15 mouse cellular contexts compared by ENCODE assay signal in the genomic region with DNA sequence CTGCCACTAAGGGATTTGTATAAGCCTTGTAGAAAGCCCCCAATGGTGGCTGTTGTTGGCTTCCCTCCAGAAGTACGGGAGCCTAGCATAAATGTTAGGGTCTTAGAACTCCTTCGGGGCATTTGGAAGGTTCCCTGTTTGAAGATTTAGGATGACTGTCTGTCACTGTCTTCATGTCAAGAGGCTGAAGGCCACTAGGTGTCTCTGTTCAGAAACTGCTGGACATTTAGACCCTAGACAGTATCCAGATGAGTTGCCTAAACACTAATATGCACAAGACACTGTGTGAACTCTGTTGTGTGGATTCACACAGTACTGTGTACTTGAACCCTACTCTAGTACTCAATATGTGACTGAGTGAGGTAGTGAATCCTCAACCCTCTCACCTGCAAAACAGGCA. TPM values are rescaled to one million over a fixed set of nuclear protein-coding genes. Genes with fewer than 3 reads are reported as not detected.
DNase-seq lines count a peak whose midpoint lies in the region; ATAC-seq and TF ChIP-seq lines count a peak whose summit lies in the region.
"Had no signal": no experiment of that assay in that cellular context is flagged by ENCODE, and none has a peak within 500 bp of the region (broad histone marks: within the 10 kb centered on the region; RNA-seq: fewer than 3 reads in every experiment).

No protein-coding gene starts in this region.

- TF ChIP-seq POLR2A in kidney, adult 2 months (IDR thresholded peaks at IDR 0.05; ENCODE audit: low read depth, low read length), result no peak

- H3K36me3 ChIP-seq in kidney, adult 2 months (ENCODE audit: control insufficient read depth, insufficient read depth, low read length), result no peaks in the 10 kb centered on the region
- H3K36me3 ChIP-seq in kidney, embryonic 16.5 days (ENCODE audit: insufficient read depth, low read length), result no peaks in the 10 kb centered on the region
- no peaks in the 10 kb centered on the region for H3K36me3 ChIP-seq in midbrain, embryonic 10.5 days
- H3K36me3 ChIP-seq in midbrain, embryonic 15.5 days (replicated peaks), result no peaks in the 10 kb centered on the region
- H3K36me3 ChIP-seq: embryonic facial prominence, embryonic 10.5 days; forebrain, embryonic 10.5 days; heart, embryonic 15.5 days; midbrain, embryonic 12.5 days had no signal

- peak; percentile 12 for DNase-seq in kidney, adult 2 months
- DNase-seq in midbrain, embryonic 10.5 days (ENCODE audit: low spot score), result peak; percentile 2
- peak; percentile 11 for DNase-seq in ES-CJ7 (ENCODE audit: low read depth, low spot score)
- DNase-seq in induced T-regulatory cell, adult 2 months (ENCODE audit: low read depth), result peak; percentile 55
- no peak for DNase-seq in left cerebral cortex, adult 11 months (ENCODE audit: low spot score)
- DNase-seq in layer of hippocampus, adult 18-20 months (ENCODE audit: low spot score in 2 of 2), result no peak
- DNase-seq: layer of hippocampus, adult 9-11 months had no signal

- 79% methylated on average over 2 of the region's 2 CpGs for WGBS in kidney, adult 2 months
- WGBS in kidney, embryonic 16.5 days, result 79% methylated on average over 2 of the region's 2 CpGs
- 79% methylated on average over 2 of the region's 2 CpGs for WGBS in midbrain, embryonic 10.5 days
- WGBS in midbrain, embryonic 15.5 days, result 66% methylated on average over 2 of the region's 2 CpGs

- no peaks in the 10 kb centered on the region for H3K9me3 ChIP-seq in kidney, embryonic 16.5 days (ENCODE audit: low read length)
- peaks cover 5% of the 10 kb centered on the region; the same call in 1 of the 2 replicates for H3K9me3 ChIP-seq in midbrain, embryonic 10.5 days (replicated peaks)
- H3K9me3 ChIP-seq in midbrain, embryonic 15.5 days, result no peaks in the 10 kb centered on the region
- H3K9me3 ChIP-seq: embryonic facial prominence, embryonic 10.5 days; heart, embryonic 15.5 days; midbrain, embryonic 12.5 days had no signal

- no peak for ATAC-seq in kidney, embryonic 16.5 days (ENCODE audit: low FRiP score, low TSS enrichment)
- no peak for ATAC-seq in midbrain, embryonic 15.5 days (replicated peaks)
- ATAC-seq: inflammation-experienced regulatory T-cells, adult 6 months had no signal

- no peaks in the 10 kb centered on the region for H3K4me1 ChIP-seq in kidney, adult 2 months (ENCODE audit: control insufficient read depth, insufficient read depth, low read length)
- H3K4me1 ChIP-seq in kidney, embryonic 16.5 days (ENCODE audit: insufficient read depth, low read length), result peaks cover 5% of the 10 kb centered on the region; the same call in 1 of the 2 replicates
- peaks cover 10% of the 10 kb centered on the region for H3K4me1 ChIP-seq in midbrain, embryonic 10.5 days
- 0 out of 2 replicates have a peak, but pooled peaks cover 5% of the 10 kb centered on the region for H3K4me1 ChIP-seq in midbrain, embryonic 15.5 days

- 0 out of 2 replicates have a peak, but pooled peaks have one; percentile 2 for TF ChIP-seq CTCF in kidney, adult 2 months (conservative IDR thresholded peaks at IDR 0.05; ENCODE audit: insufficient read depth, insufficient read length, low read depth, low read length)

- no peak overlapping the region for H3K9ac ChIP-seq in kidney, embryonic 16.5 days (replicated peaks; ENCODE audit: low read length)
- H3K9ac ChIP-seq in midbrain, embryonic 15.5 days, result no peak overlapping the region
- H3K9ac ChIP-seq: heart, embryonic 15.5 days; midbrain, embryonic 12.5 days had no signal

- H3K27ac ChIP-seq in kidney, adult 2 months (ENCODE audit: insufficient read depth, low read depth, low read length), result no peak overlapping the region
- no peak overlapping the region for H3K27ac ChIP-seq in kidney, embryonic 16.5 days (ENCODE audit: low read length)
- no peak overlapping the region for H3K27ac ChIP-seq in midbrain, embryonic 10.5 days (replicated peaks)
- H3K27ac ChIP-seq in midbrain, embryonic 15.5 days, result no peak overlapping the region
- H3K27ac ChIP-seq: embryonic facial prominence, embryonic 10.5 days; forebrain, embryonic 10.5 days; heart, embryonic 15.5 days; midbrain, embryonic 12.5 days had no signal

- no peak overlapping the region for H3K4me2 ChIP-seq in kidney, embryonic 16.5 days (replicated peaks; ENCODE audit: low read depth, low read length)
- H3K4me2 ChIP-seq in midbrain, embryonic 15.5 days, result no peak overlapping the region
- H3K4me2 ChIP-seq: heart, embryonic 15.5 days; midbrain, embryonic 12.5 days had no signal

- H3K27me3 ChIP-seq in kidney, adult 2 months (replicated peaks; ENCODE audit: control insufficient read depth, insufficient read depth, low read length), result no peaks in the 10 kb centered on the region
- peaks cover 12% of the 10 kb centered on the region for H3K27me3 ChIP-seq in kidney, embryonic 16.5 days (ENCODE audit: insufficient read depth, low read length)
- peaks cover 27% of the 10 kb centered on the region for H3K27me3 ChIP-seq in midbrain, embryonic 10.5 days (ENCODE audit: low read depth, poor library complexity, severe bottlenecking)
- H3K27me3 ChIP-seq in midbrain, embryonic 15.5 days (replicated peaks), result 0 out of 2 replicates have a peak, but pooled peaks cover 2% of the 10 kb centered on the region

- H3K4me3 ChIP-seq in kidney, adult 2 months (ENCODE audit: insufficient read depth, low read depth, low read length), result no peak overlapping the region
- H3K4me3 ChIP-seq in kidney, embryonic 16.5 days (ENCODE audit: low read length), result no peak overlapping the region
- no peak overlapping the region for H3K4me3 ChIP-seq in midbrain, embryonic 10.5 days
- no peak overlapping the region for H3K4me3 ChIP-seq in midbrain, embryonic 15.5 days
- H3K4me3 ChIP-seq: embryonic facial prominence, embryonic 10.5 days; forebrain, embryonic 10.5 days; heart, embryonic 15.5 days; midbrain, embryonic 12.5 days had no signal

RNA-seq across cellular contexts. Expression of gene Gfi1, which starts 41.5 kb away (rescaled TPM):
- 0.19 and 0.53 TPM in 2 replicates for polyA plus RNA-seq in kidney, adult 2 months (2012; rRNA removed)
- not detected in 2 replicates for polyA plus RNA-seq in kidney, embryonic 16.5 days (2015; fragmentation: Nextera tagmentation; extraction: Ambion mirVana)
- not detected in 2 replicates for polyA plus RNA-seq in midbrain, embryonic 10.5 days (2016; fragmentation: Nextera tagmentation; extraction: Ambion mirVana)
- polyA plus RNA-seq in midbrain, embryonic 15.5 days (2015; fragmentation: Nextera tagmentation; extraction: Ambion mirVana), result not detected in 2 replicates
- total RNA-seq in layer of hippocampus, adult 18-20 months (2021), result not detected
- total RNA-seq: gastrocnemius, adult 8-10 months had no signal
- polyA plus RNA-seq: embryonic facial prominence, embryonic 10.5 days; forebrain, embryonic 10.5 days; midbrain, embryonic 12.5 days had no signal

Comparison
In these comparisons a context has a peak if more than half of its experiments do, and no peak if none do; other contexts are left out.
1. DNase-seq: peak in kidney, adult 2 months (single experiment), midbrain, embryonic 10.5 days (single experiment), ES-CJ7 (single experiment) and induced T-regulatory cell, adult 2 months (single experiment); none in left cerebral cortex, adult 11 months (single experiment) and layer of hippocampus, adult 18-20 months (0 of 2).